Comparison of ENCODE assay signal across 10 mouse cellular contexts in the genomic region with DNA sequence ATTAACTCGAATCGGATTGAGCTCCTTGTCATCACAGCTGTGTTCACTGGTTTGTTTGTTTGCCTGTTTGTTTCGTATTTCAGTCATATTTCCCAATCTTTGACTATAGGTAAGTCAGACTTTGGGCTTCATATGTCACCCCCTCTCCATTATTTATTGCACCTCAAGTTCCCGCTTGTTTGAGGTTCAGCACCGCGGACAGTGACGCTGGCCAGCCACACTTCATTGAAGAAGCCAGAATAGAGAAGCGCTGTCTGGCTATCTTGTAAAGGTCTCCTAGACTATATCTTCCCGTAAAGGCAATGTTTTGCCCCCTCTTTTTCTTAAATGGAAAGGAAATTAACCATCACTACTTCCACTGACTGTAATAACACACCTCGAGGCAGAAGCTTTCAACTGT.
A peak's percentile ranks its signal among the peaks of the same experiment; 100 is the strongest.
DNase-seq lines count a peak whose midpoint lies in the region; ATAC-seq and TF ChIP-seq lines count a peak whose summit lies in the region.
"Had no signal": no experiment of that assay in that cellular context is flagged by ENCODE, and none has a peak within 500 bp of the region (broad histone marks: within the 10 kb centered on the region; RNA-seq: fewer than 3 reads in every experiment).

No protein-coding gene starts in this region.

- peak overlapping the region; percentile 36; the same call in 1 of the 2 replicates for H3K27ac ChIP-seq in layer of hippocampus, adult 2 months
- no peak overlapping the region for H3K27ac ChIP-seq in limb, embryonic 11.5 days (replicated peaks; ENCODE audit: low read depth, low read length)

- no peaks in the 10 kb centered on the region for H3K36me3 ChIP-seq in limb, embryonic 11.5 days (ENCODE audit: control insufficient read depth, insufficient read depth, low read length)

- H3K9ac ChIP-seq in limb, embryonic 11.5 days (ENCODE audit: low read length), result no peak overlapping the region

- H3K9me3 ChIP-seq in limb, embryonic 11.5 days (ENCODE audit: control insufficient read depth, low read length), result no peaks in the 10 kb centered on the region

- no peak overlapping the region for H3K4me2 ChIP-seq in limb, embryonic 11.5 days (ENCODE audit: low read depth, severe bottlenecking)

- ATAC-seq in limb, embryonic 11.5 days (ENCODE audit: insufficient number of reproducible peaks, low FRiP score, low TSS enrichment, low read depth), result no peak
- ATAC-seq in inflammation-experienced regulatory T-cells, adult 6 months, result no peak
- ATAC-seq in megakaryocyte-erythroid progenitor cell, adult 5-6 weeks (replicated peaks; ENCODE audit: low FRiP score, low TSS enrichment, poor library complexity, severe bottlenecking), result no peak
- ATAC-seq: Patski had no signal

- WGBS in limb, embryonic 11.5 days, result 34% methylated on average over 10 of the region's 10 CpGs

- no peak for DNase-seq in layer of hippocampus, adult 2 months (ENCODE audit: low spot score in 2 of 2)
- DNase-seq in layer of hippocampus, postnatal 14 days (ENCODE audit: low spot score in 2 of 2), result no peak
- DNase-seq in embryo, embryonic 11 days, result peak; percentile 66
- peak; percentile 60 for DNase-seq in limb, embryonic 11.5 days (ENCODE audit: low spot score)
- peak; percentile 63 for DNase-seq in retina, embryonic 14.5 days (ENCODE audit: low spot score)
- no peak for DNase-seq in spleen, postnatal 10 days (ENCODE audit: low spot score in 2 of 2)
- DNase-seq: kidney, adult 18-20 months had no signal

- no peak for TF ChIP-seq CTCF in layer of hippocampus, adult 2 months (conservative IDR thresholded peaks at IDR 0.05)

- H3K4me3 ChIP-seq in layer of hippocampus, adult 2 months, result peak overlapping the region; percentile 42
- H3K4me3 ChIP-seq in limb, embryonic 11.5 days (ENCODE audit: low read depth, low read length), result no peak overlapping the region

- H3K4me1 ChIP-seq in limb, embryonic 11.5 days (ENCODE audit: control insufficient read depth, insufficient read depth, low read length), result no peaks in the 10 kb centered on the region

- H3K27me3 ChIP-seq in limb, embryonic 11.5 days (ENCODE audit: control insufficient read depth, insufficient read depth, low read length), result peaks cover 26% of the 10 kb centered on the region

Comparison
In these comparisons a context has a peak if more than half of its experiments do, and no peak if none do; other contexts are left out.
1. DNase-seq: peak in embryo, embryonic 11 days (single experiment), limb, embryonic 11.5 days (single experiment) and retina, embryonic 14.5 days (single experiment); none in layer of hippocampus, adult 2 months (0 of 2), layer of hippocampus, postnatal 14 days (0 of 2) and spleen, postnatal 10 days (0 of 2).